Mouse (Mus musculus): ENCODE results near the gene Cacng1.

Cacng1 gene

DNA sequence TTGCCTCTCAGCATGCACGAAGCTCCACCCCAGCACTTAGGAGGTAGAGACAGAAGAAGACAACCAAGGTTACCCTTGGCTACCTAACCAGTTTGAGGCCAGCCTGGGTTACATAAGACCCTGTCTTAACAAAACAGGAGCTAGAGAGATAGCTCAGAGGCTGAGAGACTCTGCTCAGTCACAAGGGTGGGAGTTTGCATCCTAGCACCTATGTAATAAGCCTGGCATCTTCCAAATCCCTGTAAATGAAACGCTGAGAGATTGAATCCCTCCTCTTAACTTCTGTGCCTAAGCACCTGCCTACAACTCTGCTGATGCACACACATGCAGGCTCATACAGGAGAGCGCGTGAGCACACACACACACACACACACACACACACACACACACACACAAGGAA lies 55.9 kb downstream of the Cacng1 start:
- in situ Hi-C loops (cut with MboI; ENCODE audit: low sequenced_read_pairs), result no loop called here

DNA sequence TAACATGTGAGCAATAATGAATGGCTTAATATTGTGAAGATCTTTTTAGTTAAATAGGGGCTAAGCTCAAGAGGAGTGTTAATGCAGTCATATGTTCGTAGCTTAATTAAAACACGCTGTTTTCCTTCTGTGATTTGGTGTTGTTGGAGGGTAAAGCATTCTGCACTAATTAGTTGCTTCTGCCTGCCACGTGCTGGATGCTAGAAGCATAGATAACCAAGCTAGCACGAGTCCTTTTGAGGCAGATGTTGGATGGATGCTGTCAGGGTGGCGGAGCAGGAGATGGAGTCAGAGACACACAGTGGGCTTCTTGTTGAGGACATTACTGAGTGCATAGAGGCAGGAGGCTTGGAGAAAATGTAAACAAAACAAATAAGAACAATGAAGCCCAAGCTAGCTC lies 59.2 kb downstream of the Cacng1 start:
- in situ Hi-C loops (cut with MboI; ENCODE audit: low sequenced_read_pairs), result no loop called here

DNA sequence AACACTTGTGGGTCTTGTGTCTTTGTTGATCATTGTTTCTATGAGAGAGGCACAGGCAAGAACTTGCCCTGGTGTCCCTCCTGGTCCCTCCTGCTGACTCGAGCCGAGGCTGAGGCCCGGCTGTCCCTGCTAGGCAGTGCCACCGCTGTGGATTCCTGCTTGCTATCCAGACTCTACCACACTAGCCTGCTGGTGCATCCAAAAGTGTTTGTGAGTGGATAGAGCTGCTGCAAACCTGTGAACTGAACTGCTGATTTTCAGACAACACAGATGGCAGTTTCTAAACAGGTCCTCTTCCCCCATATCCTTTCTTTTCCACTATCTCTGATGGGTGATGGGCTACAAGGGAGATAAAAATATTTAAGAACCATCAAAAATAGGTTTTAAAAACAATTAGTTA lies 60.8 kb downstream of the Cacng1 start:
- in situ Hi-C loops (cut with MboI; ENCODE audit: low sequenced_read_pairs), result no loop called here
